Mouse (Mus musculus) lung, embryonic 16.5 days (tissue): ENCODE data around the gene Lingo4. TPM values are rescaled to one million over a fixed set of nuclear protein-coding genes. Genes with fewer than 3 reads are reported as not detected.

Experiments
- ATAC-seq: fragments of 200-750 bp; cut with Nextera tagmentation; 2 replicates; pipeline ENCODE4 v1.8.0; 2017; ENCODE audit warnings: low read depth, mild to moderate bottlenecking, moderate library complexity
- H3K27ac ChIP-seq: fragments of 300-500 bp; sonication (generic); 2 replicates; pipeline ENCODE4 v1.5.1; 2014; ENCODE audit warnings: mild to moderate bottlenecking, control low read depth, low read length
- H3K27me3 ChIP-seq: fragments of 300-500 bp; sonication (generic); 2 replicates; pipeline ENCODE4 v1.6.1; 2014; ENCODE audit warnings: low read depth, low read length, mixed read lengths; ENCODE audit not compliant: control insufficient read depth, insufficient read depth
- H3K36me3 ChIP-seq: fragments of 300-500 bp; sonication (generic); 2 replicates; pipeline ENCODE4 v1.6.1; 2014; ENCODE audit warnings: low read length; ENCODE audit not compliant: control insufficient read depth, insufficient read depth
- H3K4me1 ChIP-seq: fragments of 300-500 bp; sonication (generic); replicated peaks from 2 replicates; pipeline ENCODE4 v1.6.1; 2014; ENCODE audit warnings: low read length, mixed read lengths; ENCODE audit not compliant: control insufficient read depth, insufficient read depth
- H3K4me2 ChIP-seq: fragments of 300-500 bp; sonication (generic); 2 replicates; pipeline ENCODE4 v1.6.1; 2014; ENCODE audit warnings: low read depth, low read length, control low read depth
- H3K4me3 ChIP-seq: fragments of 300-500 bp; sonication (generic); 2 replicates; pipeline ENCODE4 v1.5.1; 2014; ENCODE audit warnings: mild to moderate bottlenecking, low read length, control low read depth
- H3K9ac ChIP-seq: fragments of 300-500 bp; sonication (generic); 2 replicates; pipeline ENCODE4 v1.6.1; 2014; ENCODE audit warnings: low read length, control low read depth
- H3K9me3 ChIP-seq: fragments of 300-500 bp; sonication (generic); 2 replicates; pipeline ENCODE4 v1.6.1; 2016; ENCODE audit warnings: low read length; ENCODE audit not compliant: control insufficient read depth
- WGBS: fragments of 180-500 bp; shearing (Covaris S2); extraction: QIAGEN DNeasy Blood & Tissue Kit; methylation state at CpG from one replicate; pipeline ENCODE4 v1.1.7; 2014; 5-methylcytosine and 5-hydroxymethylcytosine counted together
- polyA plus RNA-seq: library from polyadenylated mRNA; unstranded; fragments of >200 nt; fragmentation: Nextera tagmentation; extraction: Ambion mirVana; gene quantifications from 2 replicates; pipeline ENCODE4 v1.2.1, GENCODE M21; 2015

Lingo4 gene
- polyA plus RNA-seq, 1 experiment from 2014 or later = 0.35 TPM

- no peaks in the 10 kb centered on the region for H3K36me3 ChIP-seq
- H3K27ac ChIP-seq = no peak overlapping the region
- no peaks in the 10 kb centered on the region for H3K9me3 ChIP-seq
- H3K4me1 ChIP-seq = no peaks in the 10 kb centered on the region
- no peak overlapping the region for H3K4me2 ChIP-seq
- no peaks in the 10 kb centered on the region for H3K27me3 ChIP-seq
- no peak overlapping the region for H3K9ac ChIP-seq
- WGBS = 58% methylated on average over 2 of the region's 2 CpGs
- no peak for ATAC-seq
- no peak overlapping the region for H3K4me3 ChIP-seq
These were observed 32.7 kb downstream of the Lingo4 start for GRCm38 (mm10) chr3:94430980-94431379.

GRCm38 (mm10) chr3:94434305-94434704, 36.0 kb downstream of the Lingo4 start:
- Histone ChIP-seq H3K36me3 (no peaks in the 10 kb centered on the region), H3K9me3 (no peaks in the 10 kb centered on the region), H3K4me3 (no peak overlapping the region), H3K4me2 (no peak overlapping the region), H3K27ac (no peak overlapping the region), H3K4me1 (no peaks in the 10 kb centered on the region), H3K9ac (no peak overlapping the region), H3K27me3 (no peaks in the 10 kb centered on the region)
- no peak for ATAC-seq
- 60% methylated on average over 2 of the region's 2 CpGs for WGBS

GRCm38 (mm10) chr3:94436420-94436819, 38.1 kb downstream of the Lingo4 start:
- no peak for ATAC-seq
- no peak overlapping the region for H3K9ac ChIP-seq
- no peaks in the 10 kb centered on the region for H3K36me3 ChIP-seq
- H3K9me3 ChIP-seq = no peaks in the 10 kb centered on the region
- 81% methylated on average over 9 of the region's 9 CpGs for WGBS
- H3K4me2 ChIP-seq = no peak overlapping the region
- no peaks in the 10 kb centered on the region for H3K4me1 ChIP-seq
- no peak overlapping the region for H3K27ac ChIP-seq
- no peak overlapping the region for H3K4me3 ChIP-seq
- no peaks in the 10 kb centered on the region for H3K27me3 ChIP-seq

- 36% methylated on average over 3 of the region's 3 CpGs for WGBS
- ATAC-seq = no peak
These were observed 42.9 kb downstream of the Lingo4 start for GRCm38 (mm10) chr3:94441182-94441581.

GRCm38 (mm10) chr3:94442951-94443596, 44.8 kb downstream of the Lingo4 start, which contains the start of gene Mrpl9:
Mrpl9 (plus strand) TSS chr3:94443318.
- Histone ChIP-seq H3K27me3 (no peaks in the 10 kb centered on the region), H3K9ac (peak within 1 kb of the TSS; percentile 96), H3K4me3 (peak within 1 kb of the TSS; percentile 98), H3K36me3 (peaks cover 29% of the 10 kb centered on the region), H3K4me2 (peak within 1 kb of the TSS; percentile 85), H3K9me3 (no peaks in the 10 kb centered on the region), H3K4me1 (peaks cover 6% of the 10 kb centered on the region), H3K27ac (peak within 1 kb of the TSS; percentile 69)
- WGBS = 0% methylated on average over 38 of the region's 39 CpGs
- peak; percentile 99 for ATAC-seq

More at GRCm38 (mm10) chr3:94441182-94441581, 42.9 kb downstream of the Lingo4 start:
- no peaks in the 10 kb centered on the region for H3K9me3 ChIP-seq
- H3K4me2 ChIP-seq = no peak overlapping the region
- no peak overlapping the region for H3K4me3 ChIP-seq
- H3K36me3 ChIP-seq = peaks cover 12% of the 10 kb centered on the region
- peaks cover 6% of the 10 kb centered on the region for H3K4me1 ChIP-seq
- no peaks in the 10 kb centered on the region for H3K27me3 ChIP-seq
- H3K9ac ChIP-seq = no peak overlapping the region
- H3K27ac ChIP-seq = no peak overlapping the region

GRCm38 (mm10) chr3:94443597-94443964, 45.3 kb downstream of the Lingo4 start, which contains the start of gene Oaz3:
Oaz3 (minus strand) TSS chr3:94443915.
- Histone ChIP-seq H3K4me1 (peaks cover 6% of the 10 kb centered on the region), H3K27ac (peak within 1 kb of the TSS; percentile 69), H3K4me2 (peak within 1 kb of the TSS; percentile 85), H3K27me3 (no peaks in the 10 kb centered on the region), H3K4me3 (peak within 1 kb of the TSS; percentile 98), H3K9ac (peak within 1 kb of the TSS; percentile 96), H3K36me3 (peaks cover 34% of the 10 kb centered on the region), H3K9me3 (no peaks in the 10 kb centered on the region)
- under 1% methylated on average over 23 of the region's 24 CpGs for WGBS
- ATAC-seq = no peak

GRCm38 (mm10) chr3:94449377-94449776, 51.1 kb downstream of the Lingo4 start:
- H3K4me2 ChIP-seq = no peak overlapping the region
- WGBS = 93% methylated on average over 2 of the region's 2 CpGs
- H3K4me3 ChIP-seq = no peak overlapping the region
- H3K4me1 ChIP-seq = peaks cover 1% of the 10 kb centered on the region; the same call in 1 of the 2 replicates
- H3K27ac ChIP-seq = no peak overlapping the region
- peaks cover 43% of the 10 kb centered on the region for H3K36me3 ChIP-seq
- no peaks in the 10 kb centered on the region for H3K27me3 ChIP-seq
- ATAC-seq = no peak
- no peaks in the 10 kb centered on the region for H3K9me3 ChIP-seq
- no peak overlapping the region for H3K9ac ChIP-seq

Other genes with a start within 250 kb of the Lingo4 start
- not detected in 2 replicates for gene Gm10696, start 220.3 kb upstream of the Lingo4 start, polyA plus RNA-seq
- gene Gm5286, start 201.8 kb upstream of the Lingo4 start, polyA plus RNA-seq = not detected in 2 replicates
- not detected in 2 replicates for gene Gm4778, start 134.5 kb upstream of the Lingo4 start, polyA plus RNA-seq
- gene Them4, start 88.4 kb upstream of the Lingo4 start, polyA plus RNA-seq = 10.2 TPM in 2 replicates
- gene Them5, start 56.4 kb upstream of the Lingo4 start, polyA plus RNA-seq = 0.40 and 0.73 TPM in 2 replicates
- 0.16 and 0.68 TPM in 2 replicates for gene C2cd4d, start 36.1 kb upstream of the Lingo4 start, polyA plus RNA-seq
- gene Rorc, start 25.7 kb upstream of the Lingo4 start, polyA plus RNA-seq = 8.9 and 9.5 TPM in 2 replicates
- gene Tdrkh, start 14.8 kb downstream of the Lingo4 start, polyA plus RNA-seq = 12.5 and 12.6 TPM in 2 replicates
- 58.8 and 59.8 TPM in 2 replicates for gene Mrpl9, start 44.8 kb downstream of the Lingo4 start, polyA plus RNA-seq
- 0.31 and 0.49 TPM in 2 replicates for gene Oaz3, start 45.4 kb downstream of the Lingo4 start, polyA plus RNA-seq
- 2.3 and 3.3 TPM in 2 replicates for gene Celf3, start 79.8 kb downstream of the Lingo4 start, polyA plus RNA-seq
- gene Riiad1, start 81.8 kb downstream of the Lingo4 start, polyA plus RNA-seq = 16.1 and 28.1 TPM in 2 replicates
- 38.6 and 45.6 TPM in 2 replicates for gene Snx27, start 184.2 kb downstream of the Lingo4 start, polyA plus RNA-seq
- not detected in 2 replicates for gene Gm10972, start 244.6 kb downstream of the Lingo4 start, polyA plus RNA-seq